In genomic region chr19:58859831-58860254, GRCm38 (mm10) we compare ENCODE assay signal across 8 mouse cellular contexts.
DNase-seq lines count a peak whose midpoint lies in the region; ATAC-seq and TF ChIP-seq lines count a peak whose summit lies in the region.

No protein-coding gene starts in this region.

- peak overlapping the region; percentile 25; the same call in 1 of the 2 replicates for H3K9ac ChIP-seq in ES-E14 (ENCODE audit: insufficient read depth, low read depth, low read length, poor library complexity, severe bottlenecking)
- peak overlapping the region; percentile 69 for H3K9ac ChIP-seq in embryonic facial prominence, embryonic 13.5 days
- H3K9ac ChIP-seq in intestine, embryonic 16.5 days (ENCODE audit: low read depth, low read length), result peak overlapping the region; percentile 71

- H3K27ac ChIP-seq in heart, embryonic 10.5 days, result peak overlapping the region; percentile 83
- no peak overlapping the region for H3K27ac ChIP-seq in ES-E14 (ENCODE audit: insufficient read depth, low read depth, low read length, poor library complexity, severe bottlenecking)
- H3K27ac ChIP-seq in embryonic facial prominence, embryonic 13.5 days, result no peak overlapping the region
- H3K27ac ChIP-seq in intestine, embryonic 16.5 days (ENCODE audit: low read length), result no peak overlapping the region

- H3ac ChIP-seq in myocyte (ENCODE audit: control insufficient read depth, insufficient read length), result no peak overlapping the region

- TF ChIP-seq POLR2A in myocyte (IDR thresholded peaks at IDR 0.05; ENCODE audit: insufficient read length, low read depth), result no peak

- H3K79me2 ChIP-seq in myocyte (ENCODE audit: control insufficient read depth, insufficient read depth), result peaks cover 44% of the 10 kb centered on the region

- H3K27me3 ChIP-seq in heart, embryonic 10.5 days (ENCODE audit: insufficient read depth, poor library complexity, severe bottlenecking), result peaks cover 12% of the 10 kb centered on the region; the same call in 1 of the 2 replicates
- peaks cover 44% of the 10 kb centered on the region for H3K27me3 ChIP-seq in embryonic facial prominence, embryonic 13.5 days
- peaks cover 5% of the 10 kb centered on the region; the same call in 1 of the 2 replicates for H3K27me3 ChIP-seq in intestine, embryonic 16.5 days (replicated peaks; ENCODE audit: control insufficient read depth, insufficient read depth, low read length)
- no peaks in the 10 kb centered on the region for H3K27me3 ChIP-seq in myocyte (ENCODE audit: control insufficient read depth, insufficient read depth, insufficient read length)

- peak overlapping the region; percentile 96 for H3K4me2 ChIP-seq in embryonic facial prominence, embryonic 13.5 days
- H3K4me2 ChIP-seq in intestine, embryonic 16.5 days (ENCODE audit: low read depth, low read length), result peak overlapping the region; percentile 93
- peak overlapping the region; percentile 88 for H3K4me2 ChIP-seq in myocyte (ENCODE audit: low read depth)

- DNase-seq in heart, embryonic 10.5 days (ENCODE audit: low spot score), result no peak
- no peak for DNase-seq in heart, postnatal 4 days
- DNase-seq in ES-E14 (ENCODE audit: low read depth, low spot score), result no peak
- no peak for DNase-seq in spleen, postnatal 10 days (ENCODE audit: low spot score in 2 of 2)
- no peak for DNase-seq in spleen, postnatal 36 days (ENCODE audit: low spot score in 2 of 2)

- peaks cover 34% of the 10 kb centered on the region for H3K4me1 ChIP-seq in heart, embryonic 10.5 days
- H3K4me1 ChIP-seq in ES-E14 (ENCODE audit: control insufficient read depth in 2 of 2, insufficient read depth in 2 of 2, low read length in 2 of 2, poor library complexity in 1 of 2), result peaks cover 0 to 8% of the 10 kb centered on the region in 2 experiments; a peak in 2 of 4 replicates
- peaks cover 19% of the 10 kb centered on the region for H3K4me1 ChIP-seq in embryonic facial prominence, embryonic 13.5 days
- peaks cover 19% of the 10 kb centered on the region for H3K4me1 ChIP-seq in intestine, embryonic 16.5 days (ENCODE audit: control insufficient read depth, insufficient read depth, low read length)

- H3K4me3 ChIP-seq in heart, embryonic 10.5 days, result peak overlapping the region; percentile 74
- H3K4me3 ChIP-seq in ES-E14 (ENCODE audit: insufficient read depth in 1 of 2, low read depth in 1 of 2, low read length in 2 of 2, poor library complexity in 1 of 2, severe bottlenecking in 1 of 2) (peak overlapping the region; percentile 57 to 73), myocyte (peak overlapping the region; percentile 53)
- peak overlapping the region; percentile 62 for H3K4me3 ChIP-seq in embryonic facial prominence, embryonic 13.5 days
- H3K4me3 ChIP-seq in intestine, embryonic 16.5 days (ENCODE audit: low read length), result peak overlapping the region; percentile 75

- in situ Hi-C loops in ES-E14 (cut with MboI; ENCODE audit: low sequenced_read_pairs in 2 of 2, unreplicated experiment in 2 of 2), result no loop called here

- H3K9me3 ChIP-seq in heart, embryonic 10.5 days, result no peaks in the 10 kb centered on the region
- H3K9me3 ChIP-seq in ES-E14 (ENCODE audit: control insufficient read depth, insufficient read depth, low read depth, low read length), result no peaks in the 10 kb centered on the region
- H3K9me3 ChIP-seq in embryonic facial prominence, embryonic 13.5 days, result no peaks in the 10 kb centered on the region
- H3K9me3 ChIP-seq in intestine, embryonic 16.5 days (ENCODE audit: control insufficient read depth, low read length), result no peaks in the 10 kb centered on the region

- no peak for ATAC-seq in embryonic facial prominence, embryonic 13.5 days (ENCODE audit: insufficient number of reproducible peaks, insufficient read depth, low FRiP score, low TSS enrichment, low read depth)
- peak; percentile 19; the same call in 1 of the 2 replicates for ATAC-seq in intestine, embryonic 16.5 days

- H3K36me3 ChIP-seq in heart, embryonic 10.5 days, result no peaks in the 10 kb centered on the region
- H3K36me3 ChIP-seq in ES-E14 (ENCODE audit: control insufficient read depth, insufficient read depth, low read length, poor library complexity, severe bottlenecking) (no peaks in the 10 kb centered on the region), myocyte (ENCODE audit: control insufficient read depth, insufficient read depth) (no peaks in the 10 kb centered on the region)
- no peaks in the 10 kb centered on the region for H3K36me3 ChIP-seq in embryonic facial prominence, embryonic 13.5 days
- no peaks in the 10 kb centered on the region for H3K36me3 ChIP-seq in intestine, embryonic 16.5 days (ENCODE audit: control insufficient read depth, insufficient read depth, low read length)

- WGBS in heart, embryonic 10.5 days, result 4% methylated on average over 14 of the region's 14 CpGs
- WGBS in embryonic facial prominence, embryonic 13.5 days, result 3% methylated on average over 14 of the region's 14 CpGs
- 3% methylated on average over 14 of the region's 14 CpGs for WGBS in intestine, embryonic 16.5 days

TF ChIP-seq in ES-E14, 5 proteins besides CTCF, POLR2A, EP300 and RAD21:
- TF ChIP-seq ZNF384 (IDR thresholded peaks at IDR 0.05; ENCODE audit: low read depth, low read length) (no peak), MAFK (IDR thresholded peaks at IDR 0.05; ENCODE audit: insufficient read depth, low read depth, low read length) (no peak), HCFC1 (IDR thresholded peaks at IDR 0.05; ENCODE audit: borderline replicate concordance, insufficient read depth, low read length) (no peak), CHD2 (IDR thresholded peaks at IDR 0.05; ENCODE audit: low read depth, low read length) (no peak), ZC3H11A (IDR thresholded peaks at IDR 0.05; ENCODE audit: borderline replicate concordance, low read depth, low read length) (no peak)
TF ChIP-seq in ES-E14: peak in this region for 0.

TF ChIP-seq in myocyte, 11 proteins besides CTCF, POLR2A, EP300 and RAD21:
- no peak for TF ChIP-seq TCF3 (IDR thresholded peaks at IDR 0.05; ENCODE audit: insufficient read length, low read depth)
- TF ChIP-seq MYOD1 (IDR thresholded peaks at IDR 0.05; ENCODE audit: control insufficient read depth in 1 of 3, insufficient read length in 2 of 3, low read depth in 2 of 3), result no peak
- no peak for TF ChIP-seq CEBPB (IDR thresholded peaks at IDR 0.05; ENCODE audit: insufficient read depth, poor library complexity, severe bottlenecking)
- TF ChIP-seq POLR2AphosphoS2 (IDR thresholded peaks at IDR 0.05; ENCODE audit: insufficient read length, low read depth), result no peak
- TF ChIP-seq SRF (IDR thresholded peaks at IDR 0.05; ENCODE audit: control insufficient read depth, insufficient read length, low read depth), result no peak
- TF ChIP-seq REST (IDR thresholded peaks at IDR 0.05; ENCODE audit: insufficient read depth, insufficient read length), result no peak
- no peak for TF ChIP-seq TCF12 (IDR thresholded peaks at IDR 0.05; ENCODE audit: insufficient read depth, poor library complexity, severe bottlenecking)
- no peak for TF ChIP-seq E2F4 (IDR thresholded peaks at IDR 0.05; ENCODE audit: insufficient read depth)
- no peak for TF ChIP-seq MAX (IDR thresholded peaks at IDR 0.05; ENCODE audit: low read depth)
